Mouse (Mus musculus) layer of hippocampus, postnatal 10 days (tissue): ENCODE results near the gene Gcnt2. TPM values are rescaled to one million over a fixed set of nuclear protein-coding genes. Genes with fewer than 3 reads are reported as not detected.
"Not testable (repeated sequence)": the region's sequence is repeated elsewhere in the genome, so short reads cannot be mapped to it uniquely, and the experiment has no call there.

Experiments
- DNase-seq, 2 experiments: peaks; one replicate each; pipeline ENCODE4 v3.0.0; 2021; ENCODE audit warnings: low spot score in 2 of 2
- microRNA-seq, 2 experiments: library from miRNA; unstranded; fragments of <30 nt; microRNA quantifications; one replicate each; pipeline ENCODE4 v1.2.0; 2021
- total RNA-seq, 2 experiments: library from RNA; stranded (reverse); gene quantifications; 2 replicates each; pipeline ENCODE4 v1.2.3; 2021

The Gcnt2 gene
- total RNA-seq, 2 experiments from 2014 or later, result 11.1 to 13.2 TPM

DNA sequence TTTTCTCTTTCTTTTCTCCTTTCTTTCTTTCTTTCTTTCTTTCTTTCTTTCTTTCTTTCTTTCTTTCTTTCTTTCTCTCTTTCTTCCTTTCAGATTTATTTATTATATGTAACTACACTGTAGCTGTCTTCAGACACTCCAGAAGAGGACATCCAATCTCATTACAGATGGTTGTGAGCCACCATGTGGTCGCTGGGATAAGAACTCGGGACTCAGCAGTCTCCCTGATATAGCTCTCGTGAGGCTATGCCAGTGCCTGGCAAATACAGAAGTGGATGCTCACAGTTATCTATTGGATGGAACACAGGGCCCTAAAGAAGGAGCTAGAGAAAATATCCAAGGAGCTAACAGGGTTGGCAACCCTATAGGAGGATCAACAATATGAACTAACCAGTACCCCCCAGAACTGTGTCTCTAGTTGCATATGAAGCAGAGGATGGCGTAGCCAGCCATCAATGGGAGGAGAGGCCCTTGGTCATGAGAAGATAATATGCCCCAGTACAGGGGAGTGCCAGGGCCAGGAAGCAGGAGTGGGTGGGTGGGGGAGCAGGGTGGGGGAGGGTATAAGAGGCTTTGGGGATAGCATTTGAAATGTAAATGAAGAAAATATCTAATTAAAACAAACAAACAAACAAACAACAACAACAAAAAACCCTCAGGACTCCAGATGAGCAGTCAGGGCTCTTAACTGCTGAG lies 128.2 kb downstream of the Gcnt2 start:
- not testable (repeated sequence) for DNase-seq

DNA sequence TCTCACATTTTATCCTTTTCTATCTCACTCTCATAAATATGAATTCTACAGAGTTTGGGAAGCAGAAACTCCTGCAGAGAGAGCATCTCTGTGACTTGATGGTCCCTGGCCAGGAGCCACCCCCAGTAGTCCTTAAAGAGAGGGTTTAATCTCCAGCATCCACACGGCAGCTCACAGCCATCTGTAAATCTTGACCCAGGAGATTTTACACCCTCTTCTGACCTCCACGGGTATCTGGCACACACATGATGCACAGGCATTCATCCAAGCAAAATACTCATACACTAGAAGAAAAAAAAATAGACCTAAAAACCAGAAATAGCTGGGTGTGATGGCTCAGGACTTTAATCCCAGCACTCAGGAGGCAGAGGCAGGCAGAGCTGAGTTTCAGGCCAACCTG lies 128.9 kb downstream of the Gcnt2 start:
- DNase-seq, result no peak

DNA sequence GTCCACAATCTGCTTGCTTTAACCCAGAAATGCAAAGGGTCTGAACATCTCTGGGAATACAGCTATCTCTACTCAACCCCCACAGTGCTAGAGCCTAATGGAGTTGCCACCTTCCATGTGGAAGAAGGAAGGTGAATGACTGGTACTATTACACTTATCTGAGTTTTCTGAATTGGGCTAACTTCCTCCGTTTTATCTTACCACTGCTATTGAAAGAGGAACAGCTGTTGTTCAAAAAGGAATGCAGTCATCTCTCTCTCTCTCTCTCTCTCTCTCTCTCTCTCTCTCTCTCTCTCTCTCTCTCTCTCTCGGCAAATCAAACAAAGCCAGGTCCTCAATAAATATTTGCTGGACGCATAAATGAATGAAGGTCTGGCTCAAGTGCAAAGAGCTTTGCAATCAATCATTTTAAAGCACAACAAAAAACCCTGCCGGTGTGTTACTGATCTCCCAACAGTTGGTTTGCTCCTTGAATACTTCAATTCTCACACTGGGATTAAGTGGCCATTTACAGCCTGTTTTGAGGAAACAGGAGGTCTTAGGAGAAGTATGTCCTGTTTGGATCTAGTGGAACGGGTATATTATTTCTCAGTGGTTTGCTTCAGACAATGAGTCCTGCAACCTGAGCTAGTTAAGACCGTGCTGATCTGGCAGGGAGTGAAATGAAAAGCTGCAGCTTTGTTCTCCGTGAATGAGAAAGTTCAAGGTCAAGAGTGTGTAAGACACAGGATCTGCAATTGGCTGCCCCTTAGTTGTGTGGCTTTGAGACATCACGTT lies 135.1 kb downstream of the Gcnt2 start:
- no peak for DNase-seq

DNA sequence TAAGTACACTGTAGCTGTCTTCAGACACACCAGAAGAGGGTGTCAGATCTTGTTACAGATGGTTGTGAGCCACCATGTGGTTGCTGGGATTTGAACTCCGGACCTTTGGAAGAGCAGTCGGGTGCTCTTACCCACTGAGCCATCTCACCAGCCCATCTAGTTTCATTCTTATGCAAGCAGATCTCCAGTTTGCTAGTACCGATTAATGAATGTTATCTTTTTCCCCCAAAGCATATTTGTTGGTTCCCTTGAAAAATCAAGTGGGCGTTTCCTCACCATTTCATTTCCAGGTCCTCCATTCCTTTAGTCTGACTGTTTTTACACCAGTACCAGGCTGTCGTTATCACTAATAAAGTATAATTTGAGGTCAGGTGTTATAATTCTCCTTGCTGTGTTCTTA lies 139.0 kb downstream of the Gcnt2 start:
- not testable (repeated sequence) for DNase-seq

DNA sequence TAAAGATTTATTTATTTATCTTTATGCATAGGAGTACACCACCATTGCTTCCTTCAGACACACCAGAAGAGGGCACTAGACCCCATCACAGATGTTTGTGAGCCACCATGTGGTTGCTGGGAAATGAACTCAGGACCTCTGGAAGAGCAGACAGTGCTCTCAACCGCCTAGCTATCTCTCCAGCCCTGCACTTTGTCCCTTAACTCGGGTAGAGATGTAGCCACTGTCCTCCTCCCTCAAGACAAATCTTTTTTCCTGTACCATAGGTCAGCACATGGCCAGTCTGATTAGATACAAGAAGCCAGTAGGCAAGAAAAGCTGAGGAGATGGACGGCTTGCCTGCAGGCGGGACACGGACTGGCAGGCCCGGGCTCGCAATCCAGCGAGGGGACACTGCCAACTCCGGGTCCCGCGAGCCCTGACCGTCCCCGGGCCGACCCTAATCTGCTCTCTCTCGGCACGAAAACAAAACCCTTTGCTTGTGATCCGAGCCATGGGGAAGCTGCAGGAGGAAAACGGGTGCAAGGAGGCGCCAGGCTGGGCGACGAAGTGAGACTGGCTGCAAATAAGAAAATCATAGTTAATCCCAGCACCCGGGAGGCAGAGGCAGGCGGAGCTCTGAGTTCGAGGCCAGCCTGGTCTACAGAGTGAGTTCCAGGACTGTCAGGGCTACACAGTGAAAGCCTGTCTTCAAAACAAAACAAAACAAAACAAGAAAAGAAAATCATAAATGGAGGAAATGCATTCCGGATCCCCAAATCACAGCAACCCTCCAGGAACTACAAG lies 140.8 kb downstream of the Gcnt2 start:
- peak; percentile 52 to 65 for DNase-seq

DNA sequence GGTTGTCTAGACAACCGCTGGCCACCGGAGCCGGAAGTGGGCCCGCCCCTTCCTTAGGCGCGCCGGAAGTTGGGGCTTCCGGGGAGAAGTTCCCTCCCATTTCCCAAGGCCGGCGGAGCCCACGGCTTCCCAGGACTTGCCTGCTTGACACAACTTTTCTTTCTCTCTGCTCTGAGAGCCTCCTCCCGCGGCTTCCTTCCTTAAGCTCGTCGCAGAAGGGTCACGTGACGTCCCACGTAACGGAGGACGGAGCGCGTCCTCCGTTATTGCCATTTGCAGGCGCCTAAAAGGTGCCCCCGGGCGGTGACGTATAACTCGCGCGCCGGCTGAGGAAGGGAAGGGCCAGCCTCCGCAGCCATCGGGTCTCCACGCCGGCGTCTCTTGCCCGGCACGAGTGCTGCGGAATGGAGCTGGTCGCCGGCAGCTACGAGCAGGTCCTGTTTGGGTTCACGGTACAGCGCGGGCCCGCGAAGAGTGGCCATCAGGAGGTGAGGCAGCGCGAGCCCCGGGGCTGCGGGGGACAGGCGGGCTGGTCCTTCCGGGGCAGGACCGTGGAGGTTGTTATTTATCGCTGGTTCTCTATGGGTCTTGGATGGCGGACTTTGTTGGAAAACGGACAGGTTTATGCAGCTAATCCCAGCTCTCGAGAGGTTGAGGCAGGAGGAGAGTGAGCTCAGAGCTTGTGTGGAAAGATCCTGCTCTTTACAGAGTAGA lies 141.5 kb downstream of the Gcnt2 start, which contains the start of gene Pak1ip1:
TSS of gene Pak1ip1 (plus strand) at position 98 of the 714 bp plus-strand sequence.
- peak; percentile 94 for DNase-seq

DNA sequence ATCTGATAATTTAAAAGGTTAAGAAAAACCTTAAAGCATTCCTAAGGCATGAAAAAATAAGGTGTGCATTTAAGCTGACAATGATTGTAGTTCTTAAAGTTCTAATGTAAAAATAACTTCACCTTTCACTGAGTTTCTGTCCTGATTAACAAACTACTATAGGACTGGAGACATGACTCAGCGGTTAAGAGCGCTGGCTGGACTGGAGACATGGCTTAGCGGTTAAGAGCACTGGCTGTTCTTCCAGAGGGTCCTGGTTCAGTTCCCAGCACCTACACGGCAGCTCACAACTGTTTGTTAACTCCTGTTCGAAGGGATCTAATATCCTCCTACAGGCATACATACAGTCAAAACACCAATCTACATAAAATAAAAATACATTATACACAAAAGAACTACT lies 142.4 kb downstream of the Gcnt2 start:
- no peak for DNase-seq

DNA sequence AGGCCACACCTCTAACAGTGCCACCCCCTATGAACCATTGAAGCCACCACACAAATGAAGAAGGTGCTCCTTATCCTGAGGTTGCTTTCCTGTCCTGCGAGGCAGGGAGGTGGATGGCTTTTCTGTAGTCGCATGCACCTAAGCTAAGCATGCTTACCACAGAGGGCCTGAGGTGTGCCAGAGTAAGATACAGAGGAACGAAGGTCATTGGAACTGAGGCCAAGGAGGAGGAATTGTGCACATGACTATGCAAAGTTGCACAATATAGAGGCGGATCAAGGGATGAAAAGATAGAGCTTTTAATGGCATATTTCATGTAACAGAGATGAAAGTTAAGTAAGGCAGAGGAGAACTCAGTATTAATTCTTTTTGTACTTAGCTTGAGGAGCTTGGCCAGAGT lies 146.7 kb downstream of the Gcnt2 start:
- no peak for DNase-seq

DNA sequence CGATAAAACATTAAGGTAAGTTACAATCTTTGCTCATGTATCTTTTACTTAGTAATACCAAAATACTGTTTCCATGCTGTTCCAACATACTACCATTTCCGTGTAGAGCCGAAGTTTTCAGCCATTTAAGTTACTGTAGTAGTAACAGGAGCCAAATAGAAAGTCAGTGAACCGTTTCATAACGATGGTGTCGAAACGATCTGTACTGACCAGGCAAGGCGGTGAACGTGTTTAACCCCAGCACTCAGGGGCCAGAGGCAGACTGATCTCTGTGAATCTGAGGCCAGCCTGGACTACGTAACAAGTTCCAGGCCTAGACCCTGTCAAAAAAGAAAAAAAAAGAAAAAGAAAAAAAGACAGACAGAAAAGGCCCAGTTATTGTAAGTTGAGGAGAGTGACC lies 148.7 kb downstream of the Gcnt2 start:
- DNase-seq, result no peak

DNA sequence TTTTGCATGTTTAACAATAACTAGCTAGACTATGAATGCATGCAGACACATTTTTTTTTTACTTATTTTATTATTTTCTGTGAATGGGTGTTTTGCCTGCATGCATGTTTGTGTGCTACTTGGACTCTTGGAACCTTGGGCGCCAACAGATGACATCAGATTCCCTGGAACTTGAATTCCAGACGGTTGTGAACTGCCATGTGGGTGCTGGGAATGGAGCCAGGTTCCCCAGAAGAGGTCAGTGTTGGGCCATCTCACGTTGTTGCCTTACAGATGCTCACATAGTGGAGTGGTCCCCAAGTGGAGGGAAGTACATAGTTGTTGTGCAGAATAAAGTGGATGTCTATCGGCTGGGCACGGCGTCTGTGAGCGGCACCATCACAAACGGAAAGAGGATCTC lies 149.4 kb downstream of the Gcnt2 start:
- DNase-seq, result no peak

Small RNA genes lying within 50 kb of the gene (microRNA-seq; reads per million reads assigned to microRNA genes)
- 0 reads per million in 2 experiments for gene Mir5124a

Other genes starting within 250 kb of the Gcnt2 start
- under 1 TPM; 0.38 to 0.48 TPM for gene Tfap2a, start 121.4 kb upstream of the Gcnt2 start, total RNA-seq
- 10 to 100 TPM; 34.8 to 34.9 TPM for gene Pak1ip1, start 141.3 kb downstream of the Gcnt2 start, total RNA-seq
- 10 to 100 TPM; 66.6 to 75.7 TPM for gene Tmem14c, start 156.5 kb downstream of the Gcnt2 start, total RNA-seq
- gene Mak, start 220.0 kb downstream of the Gcnt2 start, total RNA-seq, result 1 to 10 TPM; 1.1 to 2.0 TPM